Mouse (Mus musculus) kidney, adult 2 months (tissue): ENCODE measurements around the gene Dapl1. TPM values are rescaled to one million over a fixed set of nuclear protein-coding genes. Genes with fewer than 3 reads are reported as not detected.
A peak's percentile ranks its signal among the peaks of the same experiment; 100 is the strongest.

Experiments
- DNase-seq: peaks from one replicate; pipeline ENCODE4 v3.0.0; 2021
- H3K27ac ChIP-seq: fragments of 200-500 bp; 2 replicates; pipeline ENCODE4 v1.5.1; 2012; ENCODE audit warnings: low read depth, low read length, control low read depth, inconsistent platforms; ENCODE audit not compliant: insufficient read depth
- H3K27me3 ChIP-seq: fragments of 200-500 bp; replicated peaks from 2 replicates; pipeline ENCODE4 v1.6.1; 2012; ENCODE audit warnings: mild to moderate bottlenecking, moderate library complexity, low read length, inconsistent platforms; ENCODE audit not compliant: control insufficient read depth, insufficient read depth
- H3K36me3 ChIP-seq: fragments of 200-500 bp; 2 replicates; pipeline ENCODE4 v1.6.1; 2012; ENCODE audit warnings: mild to moderate bottlenecking, moderate library complexity, low read length, inconsistent platforms; ENCODE audit not compliant: control insufficient read depth, insufficient read depth
- H3K4me1 ChIP-seq: fragments of 200-500 bp; 2 replicates; pipeline ENCODE4 v1.6.1; 2011; ENCODE audit warnings: low read length; ENCODE audit not compliant: control insufficient read depth, insufficient read depth
- H3K4me3 ChIP-seq: fragments of 200-500 bp; 2 replicates; pipeline ENCODE4 v1.5.1; 2011; ENCODE audit warnings: mild to moderate bottlenecking, low read depth, low read length, control low read depth; ENCODE audit not compliant: insufficient read depth
- CTCF ChIP-seq: fragments of 200-500 bp; conservative IDR thresholded peaks from 2 replicates; pipeline ENCODE4 v1.5.1; 2011; ENCODE audit warnings: low read depth, mild to moderate bottlenecking, control low read depth, low read length, moderate library complexity, mixed read lengths; ENCODE audit not compliant: insufficient read depth, insufficient read length
- POLR2A ChIP-seq: fragments of 200-500 bp; IDR thresholded peaks from one replicate; pipeline ENCODE4 v1.6.1; 2011; ENCODE audit warnings: low read depth, low read length, control low read depth
- WGBS: fragments of 180-500 bp; shearing (Covaris S2); methylation state at CpG from one replicate; pipeline ENCODE4 v1.1.7; 2018; 5-methylcytosine and 5-hydroxymethylcytosine counted together
- polyA plus RNA-seq: library from polyadenylated mRNA; depleted of rRNA; stranded (reverse); fragments of >200 nt; gene quantifications from 2 replicates; pipeline ENCODE4 v1.2.3, GENCODE M21; 2012; rRNA removed

Dapl1 gene
- polyA plus RNA-seq: 0.20 and 1.3 TPM in 2 replicates

DNA sequence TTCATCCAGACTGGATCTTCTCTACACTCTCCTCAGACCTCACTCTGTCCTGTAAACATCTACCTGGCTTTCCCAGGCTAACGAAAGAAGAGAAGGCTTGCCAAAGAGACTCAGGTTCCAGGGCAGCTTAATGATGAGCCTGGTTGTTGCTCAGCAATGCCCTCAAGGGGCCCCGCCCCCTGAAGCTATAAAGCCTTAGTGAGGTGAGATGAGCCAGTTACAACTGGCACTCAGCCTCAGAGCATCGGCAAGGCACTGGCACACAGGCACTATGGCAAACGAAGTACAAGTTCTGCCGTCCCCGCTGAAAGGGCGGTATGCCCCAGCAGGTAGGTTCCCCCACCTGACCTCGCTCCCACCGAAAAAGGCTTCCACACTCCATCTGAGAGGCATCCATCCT lies at the start of gene Dapl1:
Gene Dapl1 (plus strand): TSS at position 216 of the 400 bp plus-strand sequence.
- Histone ChIP-seq H3K4me3 (no peak within 1 kb of the TSS), H3K27ac (no peak within 1 kb of the TSS), H3K27me3 (no peaks in the 10 kb centered on the region), H3K36me3 (no peaks in the 10 kb centered on the region), H3K4me1 (peaks cover 3% of the 10 kb centered on the region; the same call in 1 of the 2 replicates)
- TF ChIP-seq CTCF: no peak
- no peak for TF ChIP-seq POLR2A
- peak; percentile 50 for DNase-seq
- 36% methylated on average over 9 of the region's 9 CpGs for WGBS

- TF ChIP-seq CTCF (no peak), POLR2A (no peak)
- 94% methylated on average over 9 of the region's 9 CpGs for WGBS
- peaks cover 12% of the 10 kb centered on the region; the same call in 1 of the 2 replicates for H3K4me1 ChIP-seq
- no peak overlapping the region for H3K4me3 ChIP-seq
- no peak for DNase-seq
- no peaks in the 10 kb centered on the region for H3K36me3 ChIP-seq
- no peaks in the 10 kb centered on the region for H3K27me3 ChIP-seq
- H3K27ac ChIP-seq: no peak overlapping the region
Measured at GRCm38 (mm10) chr2:59434820-59435219, 49.6 kb upstream of the Dapl1 start.

GRCm38 (mm10) chr2:59437684-59438393 lies 46.6 kb upstream of the Dapl1 start:
- TF ChIP-seq CTCF (no peak), POLR2A (no peak)
- Histone ChIP-seq H3K4me1 (peaks cover 7% of the 10 kb centered on the region; the same call in 1 of the 2 replicates), H3K4me3 (0 out of 2 replicates have a peak overlapping the region, but pooled peaks have one; percentile 24)

GRCm38 (mm10) chr2:59438479-59438935 lies 45.9 kb upstream of the Dapl1 start:
- peaks cover 7% of the 10 kb centered on the region; the same call in 1 of the 2 replicates for H3K4me1 ChIP-seq
- TF ChIP-seq CTCF: peak; percentile 72
- no peak for TF ChIP-seq POLR2A
- H3K36me3 ChIP-seq: no peaks in the 10 kb centered on the region
- peak; percentile 82 for DNase-seq
- H3K27me3 ChIP-seq: no peaks in the 10 kb centered on the region
- H3K27ac ChIP-seq: no peak overlapping the region
- H3K4me3 ChIP-seq: no peak overlapping the region
- 4% methylated on average over 10 of the region's 10 CpGs for WGBS

More at GRCm38 (mm10) chr2:59437684-59438393, 46.6 kb upstream of the Dapl1 start:
- whole genome bisulfite sequencing: 29% methylated on average over 12 of the region's 12 CpGs
- Histone ChIP-seq H3K36me3 (no peaks in the 10 kb centered on the region), H3K27me3 (no peaks in the 10 kb centered on the region), H3K27ac (peak overlapping the region; percentile 20; the same call in 1 of the 2 replicates)
- peak; percentile 94 for DNase-seq

- Histone ChIP-seq H3K27ac (no peak overlapping the region), H3K4me1 (peaks cover 7% of the 10 kb centered on the region; the same call in 1 of the 2 replicates), H3K27me3 (no peaks in the 10 kb centered on the region), H3K4me3 (no peak overlapping the region), H3K36me3 (no peaks in the 10 kb centered on the region)
- no peak for TF ChIP-seq CTCF
- TF ChIP-seq POLR2A: no peak
- 86% methylated on average over 9 of the region's 9 CpGs for WGBS
- no peak for DNase-seq
Measured at GRCm38 (mm10) chr2:59439824-59440223, 44.6 kb upstream of the Dapl1 start.

DNA sequence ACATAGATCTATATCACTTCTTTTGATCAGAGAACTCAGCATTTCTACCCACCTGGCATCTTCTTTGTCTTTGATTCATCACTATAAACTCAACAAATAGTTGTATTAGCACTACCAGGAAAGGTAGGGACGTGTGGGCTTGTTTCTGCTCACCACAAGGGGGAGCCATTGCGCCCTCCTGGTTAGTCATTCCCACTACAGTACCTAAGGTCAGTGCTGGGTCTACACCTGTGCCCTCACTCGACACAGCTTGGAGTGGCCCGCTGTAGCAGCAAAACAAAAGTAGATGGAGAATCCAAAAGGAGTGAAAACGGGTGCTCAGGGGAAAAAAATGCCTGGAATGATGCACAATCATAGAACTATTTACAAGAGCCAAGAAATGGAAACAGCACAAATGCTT lies 44.0 kb upstream of the Dapl1 start:
- H3K36me3 ChIP-seq: no peaks in the 10 kb centered on the region
- no peaks in the 10 kb centered on the region for H3K27me3 ChIP-seq
- peak; percentile 79 for DNase-seq
- TF ChIP-seq CTCF (peak; percentile 92), POLR2A (no peak)
- 21% methylated on average over 5 of the region's 5 CpGs for WGBS
- no peak overlapping the region for H3K27ac ChIP-seq
- peaks cover 7% of the 10 kb centered on the region; the same call in 1 of the 2 replicates for H3K4me1 ChIP-seq
- no peak overlapping the region for H3K4me3 ChIP-seq

DNA sequence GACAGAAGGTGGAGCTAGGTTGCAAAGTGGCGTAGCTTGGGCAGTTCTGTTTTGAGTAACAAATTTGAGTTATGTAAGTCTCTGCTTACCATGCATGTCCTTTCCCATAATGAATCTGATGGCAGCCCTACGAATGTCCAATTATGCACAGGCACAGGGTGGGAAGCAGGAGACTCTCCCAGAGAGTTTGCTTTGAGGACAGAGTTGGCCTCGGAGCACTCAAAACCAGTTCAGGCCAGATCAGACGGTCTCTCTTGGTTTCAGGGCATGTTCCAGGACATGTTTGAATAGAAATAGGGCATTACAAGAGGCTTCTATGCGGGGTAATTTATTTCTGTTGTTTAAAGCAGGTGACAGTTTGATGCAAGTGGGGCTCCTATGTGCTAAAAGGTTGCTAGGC lies 42.8 kb upstream of the Dapl1 start:
- Histone ChIP-seq H3K27ac (no peak overlapping the region), H3K4me3 (no peak overlapping the region), H3K4me1 (peaks cover 7% of the 10 kb centered on the region; the same call in 1 of the 2 replicates), H3K27me3 (no peaks in the 10 kb centered on the region), H3K36me3 (no peaks in the 10 kb centered on the region)
- peak; percentile 41 for DNase-seq
- 57% methylated on average over 5 of the region's 5 CpGs for WGBS
- TF ChIP-seq POLR2A (no peak), CTCF (no peak)
